20 mouse cellular contexts compared by ENCODE assay signal in genomic region chr6:35140351-35140750, GRCm38 (mm10).
"Had no signal": no experiment of that assay in that cellular context is flagged by ENCODE, and none has a peak within 500 bp of the region (broad histone marks: within the 10 kb centered on the region; RNA-seq: fewer than 3 reads in every experiment).

No protein-coding gene starts in this region.

- H3K9me3 ChIP-seq: lung, embryonic 15.5 days; neural tube, embryonic 15.5 days; stomach, embryonic 15.5 days had no signal

- H3K27me3 ChIP-seq: lung, embryonic 15.5 days; midbrain, embryonic 12.5 days; neural tube, embryonic 13.5 days; neural tube, embryonic 15.5 days; stomach, embryonic 15.5 days had no signal

- H3K4me3 ChIP-seq: lung, embryonic 15.5 days; midbrain, embryonic 10.5 days; midbrain, embryonic 12.5 days; myocyte; neural tube, embryonic 13.5 days; neural tube, embryonic 15.5 days; stomach, embryonic 15.5 days had no signal

- H3K4me1 ChIP-seq: lung, embryonic 15.5 days; midbrain, embryonic 10.5 days; midbrain, embryonic 12.5 days; neural tube, embryonic 13.5 days; neural tube, embryonic 15.5 days; stomach, embryonic 15.5 days had no signal

- DNase-seq: lung, adult 2 months; lung, postnatal 14 days; lung, postnatal 4 days; midbrain, embryonic 14.5 days; retina, postnatal 1 day; right cerebral cortex, adult 18-20 months; right cerebral cortex, postnatal 25 days; right cerebral cortex, postnatal 4 days; spleen, adult 18-20 months; thymus, adult 2 months; thymus, postnatal 25 days; thymus, postnatal 4 days had no signal

- H3K9ac ChIP-seq: lung, embryonic 15.5 days; midbrain, embryonic 12.5 days; neural tube, embryonic 13.5 days; neural tube, embryonic 15.5 days; stomach, embryonic 15.5 days had no signal

- H3K36me3 ChIP-seq: lung, embryonic 15.5 days; midbrain, embryonic 10.5 days; midbrain, embryonic 12.5 days; neural tube, embryonic 13.5 days; neural tube, embryonic 15.5 days; stomach, embryonic 15.5 days had no signal

- H3K27ac ChIP-seq: lung, embryonic 15.5 days; midbrain, embryonic 10.5 days; midbrain, embryonic 12.5 days; neural tube, embryonic 13.5 days; neural tube, embryonic 15.5 days; stomach, embryonic 15.5 days; stomach, postnatal 0 days had no signal
